Mouse (Mus musculus) kidney, embryonic 15.5 days (tissue): ENCODE results near the gene Palld. TPM values are rescaled to one million over a fixed set of nuclear protein-coding genes. Genes with fewer than 3 reads are reported as not detected.
A peak's percentile ranks its signal among the peaks of the same experiment; 100 is the strongest.

Source experiments
- ATAC-seq: fragments of 200-750 bp; cut with Nextera tagmentation; replicated peaks from 2 replicates; pipeline ENCODE4 v1.8.0; 2017; ENCODE audit warnings: moderate TSS enrichment; ENCODE audit not compliant: low FRiP score
- H3K27ac ChIP-seq: fragments of 300-500 bp; sonication (generic); 2 replicates; pipeline ENCODE4 v1.5.1; 2015; ENCODE audit warnings: mild to moderate bottlenecking, inconsistent platforms
- H3K27me3 ChIP-seq: fragments of 300-500 bp; sonication (generic); 2 replicates; pipeline ENCODE4 v1.6.1; 2015; ENCODE audit warnings: inconsistent platforms
- H3K36me3 ChIP-seq: fragments of 300-500 bp; sonication (generic); 2 replicates; pipeline ENCODE4 v1.6.1; 2015; ENCODE audit warnings: inconsistent platforms
- H3K4me1 ChIP-seq: fragments of 300-500 bp; sonication (generic); 2 replicates; pipeline ENCODE4 v1.6.1; 2015; ENCODE audit warnings: inconsistent platforms
- H3K4me2 ChIP-seq: fragments of 300-500 bp; sonication (generic); 2 replicates; pipeline ENCODE4 v1.6.1; 2015; ENCODE audit warnings: moderate library complexity, mild to moderate bottlenecking, inconsistent platforms
- H3K4me3 ChIP-seq: fragments of 300-500 bp; sonication (generic); replicated peaks from 2 replicates; pipeline ENCODE4 v1.5.1; 2015; ENCODE audit warnings: mild to moderate bottlenecking, inconsistent platforms
- H3K9ac ChIP-seq: fragments of 300-500 bp; sonication (generic); 2 replicates; pipeline ENCODE4 v1.6.1; 2015; ENCODE audit warnings: mild to moderate bottlenecking, inconsistent platforms
- H3K9me3 ChIP-seq: fragments of 300-500 bp; sonication (generic); replicated peaks from 2 replicates; pipeline ENCODE4 v1.6.1; 2016; ENCODE audit warnings: inconsistent platforms
- WGBS: fragments of 180-500 bp; shearing (Covaris S2); methylation state at CpG from one replicate; pipeline ENCODE4 v1.1.7; 2015; ENCODE audit warnings: mixed read lengths; 5-methylcytosine and 5-hydroxymethylcytosine counted together
- polyA plus RNA-seq: library from polyadenylated mRNA; unstranded; fragments of >200 nt; fragmentation: Nextera tagmentation; extraction: Ambion mirVana; gene quantifications from 2 replicates; pipeline ENCODE4 v1.2.1, GENCODE M21; 2015

Gene Palld
- polyA plus RNA-seq, 1 experiment from 2014 or later = 76.7 TPM

DNA sequence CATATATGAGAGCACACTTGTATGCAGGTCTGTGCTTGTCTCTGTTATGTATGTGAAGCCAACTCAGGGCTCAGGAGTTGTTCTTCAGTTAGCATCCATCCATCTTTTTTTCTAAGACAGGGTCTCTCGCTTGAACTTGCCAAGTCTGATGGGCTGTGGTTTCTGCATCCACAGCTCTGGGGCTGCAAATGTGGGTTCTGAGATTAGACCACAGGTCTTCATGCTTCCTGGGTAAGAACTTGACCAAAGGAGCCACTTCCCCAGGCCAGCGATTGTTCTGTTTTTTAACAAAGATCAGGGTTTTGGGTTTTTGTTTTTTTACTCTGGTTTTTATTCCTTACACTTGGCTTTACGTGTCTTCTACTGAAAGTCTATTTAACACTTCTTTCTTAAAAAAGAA, 316.0 kb downstream of the Palld start:
- 86% methylated on average over 3 of the region's 3 CpGs for WGBS
- Histone ChIP-seq H3K9me3 (no peaks in the 10 kb centered on the region), H3K9ac (no peak overlapping the region), H3K4me3 (no peak overlapping the region), H3K36me3 (no peaks in the 10 kb centered on the region), H3K4me1 (peaks cover 17% of the 10 kb centered on the region), H3K27ac (no peak overlapping the region), H3K4me2 (no peak overlapping the region), H3K27me3 (no peaks in the 10 kb centered on the region)
- ATAC-seq = no peak

GRCm38 (mm10) chr8:61585746-61586145, 316.7 kb downstream of the Palld start:
- H3K27me3 ChIP-seq = no peaks in the 10 kb centered on the region
- H3K9ac ChIP-seq = no peak overlapping the region
- H3K9me3 ChIP-seq = no peaks in the 10 kb centered on the region
- no peak overlapping the region for H3K4me3 ChIP-seq
- 79% methylated on average over 3 of the region's 3 CpGs for WGBS
- H3K4me1 ChIP-seq = peaks cover 12% of the 10 kb centered on the region
- ATAC-seq = no peak
- no peak overlapping the region for H3K27ac ChIP-seq
- H3K4me2 ChIP-seq = no peak overlapping the region
- no peaks in the 10 kb centered on the region for H3K36me3 ChIP-seq

GRCm38 (mm10) chr8:61584714-61585383, 317.6 kb downstream of the Palld start:
- no peak overlapping the region for H3K9ac ChIP-seq
- H3K27me3 ChIP-seq = no peaks in the 10 kb centered on the region
- no peak overlapping the region for H3K4me3 ChIP-seq
- H3K36me3 ChIP-seq = no peaks in the 10 kb centered on the region
- ATAC-seq = no peak
- H3K27ac ChIP-seq = no peak overlapping the region
- WGBS = 66% methylated on average over 5 of the region's 5 CpGs
- H3K9me3 ChIP-seq = no peaks in the 10 kb centered on the region
- H3K4me1 ChIP-seq = peaks cover 9% of the 10 kb centered on the region
- H3K4me2 ChIP-seq = no peak overlapping the region

- Histone ChIP-seq H3K4me3 (no peak overlapping the region), H3K27ac (no peak overlapping the region), H3K9ac (no peak overlapping the region), H3K36me3 (no peaks in the 10 kb centered on the region), H3K27me3 (no peaks in the 10 kb centered on the region), H3K4me1 (peaks cover 4% of the 10 kb centered on the region; the same call in 1 of the 2 replicates), H3K4me2 (no peak overlapping the region), H3K9me3 (no peaks in the 10 kb centered on the region)
- ATAC-seq = no peak
- WGBS = 80% methylated on average over 8 of the region's 8 CpGs
Observed at GRCm38 (mm10) chr8:61582547-61582946, 319.9 kb downstream of the Palld start.

DNA sequence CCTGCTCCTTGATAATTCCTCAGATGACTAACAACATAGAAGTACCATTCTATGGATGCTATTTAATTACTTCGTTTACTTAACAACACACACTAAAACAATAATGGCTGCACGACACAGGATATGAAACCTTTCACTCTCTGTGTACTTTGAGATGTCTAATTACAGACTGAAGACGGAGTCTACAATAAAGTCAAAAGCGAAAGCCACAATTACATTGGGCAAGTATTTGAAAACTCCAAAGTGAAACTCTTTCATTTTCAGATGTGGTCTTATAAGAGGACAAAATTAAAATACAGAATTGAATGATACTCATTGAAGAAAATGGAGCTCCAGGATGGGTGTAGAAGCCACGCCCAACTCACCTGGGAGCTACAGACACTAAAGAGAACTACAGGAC, 321.2 kb downstream of the Palld start:
- 79% methylated on average over 5 of the region's 5 CpGs for WGBS
- no peak overlapping the region for H3K27ac ChIP-seq
- peaks cover 4% of the 10 kb centered on the region; the same call in 1 of the 2 replicates for H3K4me1 ChIP-seq
- H3K4me3 ChIP-seq = no peak overlapping the region
- ATAC-seq = no peak
- H3K4me2 ChIP-seq = no peak overlapping the region
- no peak overlapping the region for H3K9ac ChIP-seq
- H3K36me3 ChIP-seq = no peaks in the 10 kb centered on the region
- H3K9me3 ChIP-seq = no peaks in the 10 kb centered on the region
- H3K27me3 ChIP-seq = no peaks in the 10 kb centered on the region

DNA sequence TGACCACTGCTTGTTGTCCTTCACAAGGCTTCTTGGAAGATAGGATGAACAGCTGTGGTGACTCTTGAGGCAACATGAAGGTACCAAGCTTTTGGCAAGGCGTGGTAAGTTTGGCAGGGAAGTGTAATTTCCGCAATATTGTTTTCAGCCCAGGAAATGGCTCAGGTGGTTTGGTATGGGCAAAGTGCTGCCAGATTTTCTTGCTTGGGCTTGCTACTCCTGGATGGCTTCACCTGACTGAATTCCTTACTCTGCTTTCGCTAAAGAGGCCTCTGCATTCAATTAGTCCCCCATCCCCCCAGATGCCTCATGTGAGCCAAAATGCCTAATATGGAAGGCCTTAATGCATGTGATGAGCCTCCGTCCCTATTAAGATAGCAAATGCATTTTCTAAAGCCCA, 322.7 kb downstream of the Palld start:
- Histone ChIP-seq H3K4me1 (peaks cover 6% of the 10 kb centered on the region; the same call in 1 of the 2 replicates), H3K9me3 (no peaks in the 10 kb centered on the region), H3K4me3 (no peak overlapping the region), H3K27ac (no peak overlapping the region), H3K4me2 (no peak overlapping the region), H3K36me3 (no peaks in the 10 kb centered on the region), H3K9ac (no peak overlapping the region), H3K27me3 (no peaks in the 10 kb centered on the region)
- ATAC-seq = no peak
- 80% methylated on average over 4 of the region's 4 CpGs for WGBS

GRCm38 (mm10) chr8:61578754-61579153, 323.7 kb downstream of the Palld start:
- no peak overlapping the region for H3K9ac ChIP-seq
- no peak overlapping the region for H3K27ac ChIP-seq
- H3K27me3 ChIP-seq = no peaks in the 10 kb centered on the region
- H3K36me3 ChIP-seq = no peaks in the 10 kb centered on the region
- no peak for ATAC-seq
- H3K9me3 ChIP-seq = no peaks in the 10 kb centered on the region
- no peak overlapping the region for H3K4me2 ChIP-seq
- WGBS = 81% methylated on average over 6 of the region's 6 CpGs
- peaks cover 10% of the 10 kb centered on the region; the same call in 1 of the 2 replicates for H3K4me1 ChIP-seq
- H3K4me3 ChIP-seq = no peak overlapping the region

GRCm38 (mm10) chr8:61575096-61575653, 327.3 kb downstream of the Palld start:
- no peaks in the 10 kb centered on the region for H3K9me3 ChIP-seq
- no peak overlapping the region for H3K4me3 ChIP-seq
- no peak for ATAC-seq
- H3K4me2 ChIP-seq = no peak overlapping the region
- no peak overlapping the region for H3K9ac ChIP-seq
- H3K27me3 ChIP-seq = no peaks in the 10 kb centered on the region
- peaks cover 10% of the 10 kb centered on the region; the same call in 1 of the 2 replicates for H3K4me1 ChIP-seq
- no peaks in the 10 kb centered on the region for H3K36me3 ChIP-seq
- WGBS = 41% methylated on average over 4 of the region's 4 CpGs
- H3K27ac ChIP-seq = no peak overlapping the region

- Histone ChIP-seq H3K9me3 (no peaks in the 10 kb centered on the region), H3K4me1 (peaks cover 10% of the 10 kb centered on the region; the same call in 1 of the 2 replicates), H3K27ac (no peak overlapping the region), H3K4me3 (no peak overlapping the region), H3K9ac (no peak overlapping the region), H3K36me3 (no peaks in the 10 kb centered on the region), H3K4me2 (no peak overlapping the region), H3K27me3 (no peaks in the 10 kb centered on the region)
- 79% methylated on average over 7 of the region's 7 CpGs for WGBS
- 0 out of 2 replicates have a peak, but pooled peaks have one; percentile 18 for ATAC-seq
Observed at GRCm38 (mm10) chr8:61574526-61574925, 328.0 kb downstream of the Palld start.

DNA sequence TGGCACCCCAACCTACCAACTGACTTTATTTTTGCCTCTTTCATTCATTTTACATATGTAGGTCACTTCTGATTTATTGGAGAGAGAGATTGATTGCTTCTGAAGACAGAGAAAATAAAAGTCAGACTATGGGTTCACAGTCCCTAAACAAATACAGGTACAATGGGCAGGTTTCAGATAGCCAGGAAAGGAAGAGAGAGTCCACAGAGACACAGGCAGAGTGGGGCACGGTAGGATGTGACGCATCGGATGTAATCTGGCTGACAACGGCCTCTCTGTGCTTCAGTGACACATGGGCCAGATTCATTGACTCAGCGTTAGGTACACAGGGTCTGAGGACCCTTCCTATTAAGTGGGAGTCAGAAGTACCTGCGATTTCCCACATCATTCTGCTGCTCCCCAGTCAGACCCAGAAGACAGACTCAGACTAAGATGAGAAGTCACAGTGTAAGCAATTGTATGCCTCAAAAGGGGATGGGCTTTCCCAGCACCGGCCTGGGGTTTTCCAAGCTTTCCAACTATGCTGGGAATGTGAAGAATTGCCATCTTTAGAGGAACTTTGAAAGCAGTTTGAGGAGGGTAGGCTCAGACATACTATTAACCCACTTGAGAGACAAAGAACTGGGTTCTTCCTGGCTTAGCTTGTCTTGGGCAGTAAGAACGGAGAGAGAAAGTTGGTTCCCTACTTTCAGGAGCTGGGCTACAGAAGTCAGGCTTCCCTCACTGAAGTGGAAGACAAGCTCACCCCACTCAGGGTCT, 329.1 kb downstream of the Palld start:
- ATAC-seq = no peak
- 68% methylated on average over 8 of the region's 8 CpGs for WGBS
- Histone ChIP-seq H3K27me3 (no peaks in the 10 kb centered on the region), H3K4me1 (peaks cover 10% of the 10 kb centered on the region; the same call in 1 of the 2 replicates), H3K9me3 (no peaks in the 10 kb centered on the region), H3K4me3 (no peak overlapping the region), H3K9ac (no peak overlapping the region), H3K36me3 (no peaks in the 10 kb centered on the region), H3K27ac (no peak overlapping the region), H3K4me2 (no peak overlapping the region)

- H3K36me3 ChIP-seq = no peaks in the 10 kb centered on the region
- H3K9me3 ChIP-seq = no peaks in the 10 kb centered on the region
- no peak overlapping the region for H3K27ac ChIP-seq
- ATAC-seq = no peak
- WGBS = 80% methylated on average over 6 of the region's 6 CpGs
- H3K9ac ChIP-seq = no peak overlapping the region
- H3K27me3 ChIP-seq = no peaks in the 10 kb centered on the region
- H3K4me3 ChIP-seq = no peak overlapping the region
- no peak overlapping the region for H3K4me2 ChIP-seq
- peaks cover 10% of the 10 kb centered on the region; the same call in 1 of the 2 replicates for H3K4me1 ChIP-seq
Observed at GRCm38 (mm10) chr8:61572697-61573096, 329.8 kb downstream of the Palld start.

DNA sequence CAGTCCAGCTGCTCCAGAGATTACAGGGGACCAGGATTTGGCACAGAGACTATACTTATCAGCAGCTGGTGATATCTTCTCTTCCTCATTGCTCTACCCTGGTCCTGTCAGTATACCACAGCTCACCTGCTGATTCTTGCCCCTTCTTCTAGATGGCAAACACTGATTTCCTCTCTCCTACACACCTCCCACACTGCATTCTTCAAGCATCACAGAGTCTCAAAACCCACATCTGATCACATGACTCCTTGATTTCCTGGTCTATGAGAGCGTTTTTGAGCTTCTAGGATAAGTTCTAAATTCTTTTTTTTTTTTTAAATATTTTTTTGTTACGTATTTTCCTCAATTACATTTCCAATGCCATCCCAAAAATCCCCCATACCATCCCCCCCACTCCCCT, 331.9 kb downstream of the Palld start:
- Histone ChIP-seq H3K4me2 (no peak overlapping the region), H3K4me3 (no peak overlapping the region), H3K4me1 (peaks cover 10% of the 10 kb centered on the region; the same call in 1 of the 2 replicates), H3K27ac (no peak overlapping the region), H3K9me3 (no peaks in the 10 kb centered on the region), H3K36me3 (no peaks in the 10 kb centered on the region), H3K9ac (no peak overlapping the region), H3K27me3 (no peaks in the 10 kb centered on the region)
- WGBS = 89% methylated on average over 2 of the region's 2 CpGs
- no peak for ATAC-seq
